Mouse (Mus musculus): ENCODE measurements around the gene Spred2. TPM values are rescaled to one million over a fixed set of nuclear protein-coding genes. Genes with fewer than 3 reads are reported as not detected.

Gene Spred2
- total RNA-seq (2014; fragmentation: Nextera tagmentation) (33.6 and 39.0 TPM in 2 replicates), total RNA-seq (2017) (7.6 and 8.9 TPM in 2 replicates), polyA plus RNA-seq (2012) (76.1 and 93.9 TPM in 2 replicates)

DNA sequence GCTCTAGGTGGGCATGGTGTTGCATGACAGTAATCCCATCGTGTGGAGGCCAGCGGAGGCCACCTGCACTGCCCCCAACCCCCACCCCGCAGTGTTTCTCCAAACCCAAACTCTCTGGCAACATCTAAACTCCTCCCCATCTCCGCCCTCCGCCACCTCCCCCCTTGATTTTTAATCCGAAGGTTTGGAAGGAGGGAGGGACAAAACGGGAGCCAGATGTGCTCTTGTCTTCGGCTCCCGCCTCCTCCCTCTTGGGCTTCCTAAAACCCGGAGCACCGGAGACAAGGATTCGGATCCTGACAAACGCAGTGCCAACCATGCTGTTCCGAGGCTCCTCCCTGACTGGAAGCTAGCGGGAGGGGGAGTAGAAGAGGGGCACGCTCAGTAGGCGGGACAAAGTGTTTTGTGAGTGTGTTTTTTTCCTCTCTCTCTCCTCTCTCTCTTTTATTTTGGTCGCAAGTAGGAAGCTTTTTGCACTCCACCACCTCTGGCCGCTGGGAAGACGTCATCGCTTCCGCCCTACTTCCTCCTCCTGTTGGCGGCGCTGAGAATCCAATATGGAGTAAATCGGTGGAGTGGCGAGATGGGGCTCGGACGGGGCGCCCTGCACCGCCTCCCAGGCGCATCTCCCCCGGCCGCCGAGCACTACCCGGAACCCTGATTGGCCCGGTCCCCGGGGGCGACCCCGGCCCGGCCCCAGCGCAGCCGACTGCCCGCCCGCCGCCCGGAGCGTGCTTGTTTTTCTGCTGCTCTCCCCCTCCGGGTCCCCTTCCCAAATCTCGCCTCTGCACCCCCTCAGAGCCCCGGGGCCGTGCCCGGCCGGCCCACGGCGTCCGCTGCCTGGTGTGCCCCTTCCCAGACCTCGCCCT is at the start of gene Spred2:
Gene Spred2, plus strand, starts transcription at position 488 of the 869 bp plus-strand sequence.
- peak within 1 kb of the TSS; percentile 96 for H3K4me3 ChIP-seq (ENCODE audit: low read depth, low read length)
- no peak for TF ChIP-seq GATA1 (IDR thresholded peaks at IDR 0.05; ENCODE audit: borderline replicate concordance, low read length)
- no peak for TF ChIP-seq POLR2AphosphoS5 (IDR thresholded peaks at IDR 0.05; ENCODE audit: insufficient replicate concordance, low read depth, low read length)
- no peak for TF ChIP-seq GATA2 (IDR thresholded peaks at IDR 0.05; ENCODE audit: borderline replicate concordance, low read depth, low read length)
- TF ChIP-seq TAL1 (conservative IDR thresholded peaks at IDR 0.05; ENCODE audit: low read depth, low read length): no peak
- no peak for TF ChIP-seq CTCF (IDR thresholded peaks at IDR 0.05; ENCODE audit: low read depth, low read length)
- H3K27me3 ChIP-seq (ENCODE audit: insufficient read depth, low read length): no peaks in the 10 kb centered on the region
- no peaks in the 10 kb centered on the region for H3K9me3 ChIP-seq (replicated peaks)
- ATAC-seq (ENCODE audit: extremely low read depth, insufficient number of reproducible peaks, low FRiP score, poor library complexity, severe bottlenecking): peak; percentile 58
- peaks cover 16% of the 10 kb centered on the region for H3K36me3 ChIP-seq (replicated peaks)
- DNase-seq (ENCODE audit: low spot score): peak; percentile 83
- peaks cover 61% of the 10 kb centered on the region for H3K4me1 ChIP-seq (ENCODE audit: insufficient read depth, low read depth, low read length)

DNA sequence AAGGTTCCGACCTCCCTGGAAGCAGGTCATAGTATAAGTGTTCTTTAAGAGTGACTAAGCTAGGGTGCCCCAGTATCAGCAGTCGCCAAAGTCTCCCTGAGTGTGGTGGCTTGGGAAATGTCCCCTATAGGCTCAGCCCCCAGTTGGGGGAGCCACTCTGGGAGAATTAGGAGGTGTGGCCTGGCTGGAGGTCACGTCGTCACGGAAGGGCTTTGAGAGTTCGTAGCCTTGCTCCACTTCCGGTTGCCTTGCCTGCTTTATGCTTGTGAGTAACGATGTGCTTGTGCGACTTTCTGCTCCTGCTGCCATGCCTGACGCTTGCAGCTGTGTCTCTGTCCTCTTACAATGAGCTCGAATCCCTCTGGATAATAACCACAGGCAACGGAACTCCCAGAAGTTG is 48.6 kb upstream of the Spred2 start:
- Histone ChIP-seq H3K27me3 (ENCODE audit: insufficient read depth, low read length) (peaks cover 15% of the 10 kb centered on the region), H3K4me1 (ENCODE audit: insufficient read depth, low read depth, low read length) (no peaks in the 10 kb centered on the region), H3K4me3 (ENCODE audit: low read depth, low read length) (no peak overlapping the region), H3K9me3 (replicated peaks) (no peaks in the 10 kb centered on the region), H3K36me3 (replicated peaks) (no peaks in the 10 kb centered on the region)
- no peak for ATAC-seq (ENCODE audit: extremely low read depth, insufficient number of reproducible peaks, low FRiP score, poor library complexity, severe bottlenecking)
- TF ChIP-seq POLR2AphosphoS5 (IDR thresholded peaks at IDR 0.05; ENCODE audit: insufficient replicate concordance, low read depth, low read length): no peak
- no peak for TF ChIP-seq GATA2 (IDR thresholded peaks at IDR 0.05; ENCODE audit: borderline replicate concordance, low read depth, low read length)
- no peak for TF ChIP-seq TAL1 (conservative IDR thresholded peaks at IDR 0.05; ENCODE audit: low read depth, low read length)
- TF ChIP-seq GATA1 (IDR thresholded peaks at IDR 0.05; ENCODE audit: borderline replicate concordance, low read length): no peak
- no peak for DNase-seq (ENCODE audit: low spot score)

DNA sequence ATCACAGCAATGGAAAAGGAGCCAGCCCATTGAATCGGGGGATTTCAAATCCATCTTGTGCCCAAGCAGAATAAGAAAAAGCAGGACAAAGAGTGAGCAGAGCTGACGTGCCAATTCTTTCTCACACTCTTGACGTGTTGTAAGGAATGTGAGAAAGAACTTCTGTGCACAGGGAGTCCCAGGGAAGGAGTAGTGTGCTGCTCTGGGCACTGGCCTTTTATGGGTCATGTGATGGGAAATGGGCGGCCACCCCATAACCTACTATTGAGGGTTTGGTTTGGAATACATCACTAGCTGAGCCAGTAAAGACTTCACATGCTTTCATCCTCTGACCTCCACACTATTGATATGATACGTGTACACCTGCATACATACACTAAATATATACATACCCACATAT is 48.2 kb upstream of the Spred2 start:
- no peaks in the 10 kb centered on the region for H3K36me3 ChIP-seq (replicated peaks)
- TF ChIP-seq CTCF (IDR thresholded peaks at IDR 0.05; ENCODE audit: low read depth, low read length): no peak
- TF ChIP-seq GATA1 (IDR thresholded peaks at IDR 0.05; ENCODE audit: borderline replicate concordance, low read length): no peak
- no peak for TF ChIP-seq TAL1 (conservative IDR thresholded peaks at IDR 0.05; ENCODE audit: low read depth, low read length)
- H3K4me3 ChIP-seq (ENCODE audit: low read depth, low read length): no peak overlapping the region
- H3K9me3 ChIP-seq (replicated peaks): no peaks in the 10 kb centered on the region
- H3K27me3 ChIP-seq (ENCODE audit: insufficient read depth, low read length): peaks cover 15% of the 10 kb centered on the region
- DNase-seq (ENCODE audit: low spot score): no peak
- ATAC-seq (ENCODE audit: extremely low read depth, insufficient number of reproducible peaks, low FRiP score, poor library complexity, severe bottlenecking): no peak
- no peaks in the 10 kb centered on the region for H3K4me1 ChIP-seq (ENCODE audit: insufficient read depth, low read depth, low read length)

- TF ChIP-seq GATA1 (IDR thresholded peaks at IDR 0.05; ENCODE audit: borderline replicate concordance, low read length) (no peak), TAL1 (conservative IDR thresholded peaks at IDR 0.05; ENCODE audit: low read depth, low read length) (no peak), CTCF (IDR thresholded peaks at IDR 0.05; ENCODE audit: low read depth, low read length) (no peak), POLR2AphosphoS5 (IDR thresholded peaks at IDR 0.05; ENCODE audit: insufficient replicate concordance, low read depth, low read length) (no peak), GATA2 (IDR thresholded peaks at IDR 0.05; ENCODE audit: borderline replicate concordance, low read depth, low read length) (no peak)
- no peak overlapping the region for H3K4me3 ChIP-seq (ENCODE audit: low read depth, low read length)
- ATAC-seq (ENCODE audit: extremely low read depth, insufficient number of reproducible peaks, low FRiP score, poor library complexity, severe bottlenecking) (no peak), DNase-seq (ENCODE audit: low spot score) (no peak)
- H3K36me3 ChIP-seq (replicated peaks): no peaks in the 10 kb centered on the region
- peaks cover 19% of the 10 kb centered on the region for H3K27me3 ChIP-seq (ENCODE audit: insufficient read depth, low read length)
- no peaks in the 10 kb centered on the region for H3K4me1 ChIP-seq (ENCODE audit: insufficient read depth, low read depth, low read length)
- no peaks in the 10 kb centered on the region for H3K9me3 ChIP-seq (replicated peaks)
These were observed 46.8 kb upstream of the Spred2 start for GRCm38 (mm10) chr11:19877239-19877915.

GRCm38 (mm10) chr11:19881342-19881741 is 42.8 kb upstream of the Spred2 start:
- Histone ChIP-seq H3K9me3 (replicated peaks) (no peaks in the 10 kb centered on the region), H3K4me1 (ENCODE audit: insufficient read depth, low read depth, low read length) (no peaks in the 10 kb centered on the region), H3K4me3 (ENCODE audit: low read depth, low read length) (no peak overlapping the region), H3K27me3 (ENCODE audit: insufficient read depth, low read length) (peaks cover 13% of the 10 kb centered on the region), H3K36me3 (replicated peaks) (no peaks in the 10 kb centered on the region)
- DNase-seq (ENCODE audit: low spot score) (no peak), ATAC-seq (ENCODE audit: extremely low read depth, insufficient number of reproducible peaks, low FRiP score, poor library complexity, severe bottlenecking) (no peak)
- no peak for TF ChIP-seq CTCF (IDR thresholded peaks at IDR 0.05; ENCODE audit: low read depth, low read length)
- no peak for TF ChIP-seq GATA2 (IDR thresholded peaks at IDR 0.05; ENCODE audit: borderline replicate concordance, low read depth, low read length)
- no peak for TF ChIP-seq TAL1 (conservative IDR thresholded peaks at IDR 0.05; ENCODE audit: low read depth, low read length)
- TF ChIP-seq POLR2AphosphoS5 (IDR thresholded peaks at IDR 0.05; ENCODE audit: insufficient replicate concordance, low read depth, low read length): no peak
- no peak for TF ChIP-seq GATA1 (IDR thresholded peaks at IDR 0.05; ENCODE audit: borderline replicate concordance, low read length)

GRCm38 (mm10) chr11:19890700-19891406 is 33.3 kb upstream of the Spred2 start:
- no peaks in the 10 kb centered on the region for H3K36me3 ChIP-seq (replicated peaks)
- no peak for ATAC-seq (ENCODE audit: extremely low read depth, insufficient number of reproducible peaks, low FRiP score, poor library complexity, severe bottlenecking)
- H3K9me3 ChIP-seq (replicated peaks): no peaks in the 10 kb centered on the region
- H3K4me1 ChIP-seq (ENCODE audit: insufficient read depth, low read depth, low read length): no peaks in the 10 kb centered on the region
- DNase-seq (ENCODE audit: low spot score): no peak
- no peak for TF ChIP-seq TAL1 (conservative IDR thresholded peaks at IDR 0.05; ENCODE audit: low read depth, low read length)
- no peak for TF ChIP-seq GATA1 (IDR thresholded peaks at IDR 0.05; ENCODE audit: borderline replicate concordance, low read length)
- TF ChIP-seq GATA2 (IDR thresholded peaks at IDR 0.05; ENCODE audit: borderline replicate concordance, low read depth, low read length): no peak
- no peak for TF ChIP-seq POLR2AphosphoS5 (IDR thresholded peaks at IDR 0.05; ENCODE audit: insufficient replicate concordance, low read depth, low read length)
- TF ChIP-seq CTCF (IDR thresholded peaks at IDR 0.05; ENCODE audit: low read depth, low read length): no peak
- no peak overlapping the region for H3K4me3 ChIP-seq (ENCODE audit: low read depth, low read length)
- peaks cover 22% of the 10 kb centered on the region for H3K27me3 ChIP-seq (ENCODE audit: insufficient read depth, low read length)

Data from G1E (cell line).